ENCODE assay signal across 8 mouse cellular contexts in genomic region chr11:75047736-75048407, GRCm38 (mm10).
DNase-seq lines count a peak whose midpoint lies in the region; ATAC-seq and TF ChIP-seq lines count a peak whose summit lies in the region.

No protein-coding gene starts in this region.

- H3K4me2 ChIP-seq in forebrain, embryonic 15.5 days (replicated peaks), result no peak overlapping the region
- no peak overlapping the region for H3K4me2 ChIP-seq in forebrain, embryonic 12.5 days
- H3K4me2 ChIP-seq in midbrain, embryonic 14.5 days (ENCODE audit: low read length), result no peak overlapping the region
- H3K4me2 ChIP-seq in intestine, postnatal 0 days (replicated peaks; ENCODE audit: low read depth), result no peak overlapping the region
- H3K4me2 ChIP-seq in stomach, embryonic 16.5 days (ENCODE audit: low read depth, low read length), result peak overlapping the region; percentile 26; the same call in 1 of the 2 replicates

- no peak for DNase-seq in midbrain, embryonic 10.5 days (ENCODE audit: low spot score)
- no peak for DNase-seq in midbrain, embryonic 14.5 days
- no peak for DNase-seq in urinary bladder, postnatal 4 days (ENCODE audit: low spot score in 2 of 2)
- no peak for DNase-seq in urinary bladder, postnatal 14 days (ENCODE audit: low spot score)

- no peaks in the 10 kb centered on the region for H3K27me3 ChIP-seq in forebrain, embryonic 15.5 days
- H3K27me3 ChIP-seq in forebrain, embryonic 12.5 days, result no peaks in the 10 kb centered on the region
- H3K27me3 ChIP-seq in midbrain, embryonic 10.5 days (ENCODE audit: low read depth, poor library complexity, severe bottlenecking), result no peaks in the 10 kb centered on the region
- H3K27me3 ChIP-seq in midbrain, embryonic 14.5 days (ENCODE audit: control insufficient read depth, insufficient read depth, low read length), result no peaks in the 10 kb centered on the region
- H3K27me3 ChIP-seq in intestine, postnatal 0 days (replicated peaks; ENCODE audit: control insufficient read depth, insufficient read depth, low read length), result no peaks in the 10 kb centered on the region
- H3K27me3 ChIP-seq in stomach, embryonic 16.5 days (ENCODE audit: control insufficient read depth, insufficient read depth, low read length), result no peaks in the 10 kb centered on the region

- no peak overlapping the region for H3K4me3 ChIP-seq in forebrain, embryonic 15.5 days
- no peak overlapping the region for H3K4me3 ChIP-seq in forebrain, embryonic 12.5 days (replicated peaks)
- H3K4me3 ChIP-seq in midbrain, embryonic 10.5 days, result no peak overlapping the region
- no peak overlapping the region for H3K4me3 ChIP-seq in midbrain, embryonic 14.5 days (replicated peaks; ENCODE audit: low read depth, low read length)
- H3K4me3 ChIP-seq in intestine, postnatal 0 days (ENCODE audit: low read depth, low read length), result no peak overlapping the region
- H3K4me3 ChIP-seq in stomach, embryonic 16.5 days (replicated peaks; ENCODE audit: low read length), result no peak overlapping the region

- no peak overlapping the region for H3K9ac ChIP-seq in forebrain, embryonic 15.5 days (replicated peaks)
- H3K9ac ChIP-seq in forebrain, embryonic 12.5 days, result no peak overlapping the region
- no peak overlapping the region for H3K9ac ChIP-seq in midbrain, embryonic 14.5 days (replicated peaks; ENCODE audit: low read length)
- no peak overlapping the region for H3K9ac ChIP-seq in intestine, postnatal 0 days (ENCODE audit: low read depth, low read length)
- peak overlapping the region; percentile 52 for H3K9ac ChIP-seq in stomach, embryonic 16.5 days (ENCODE audit: low read length)

- no peak for ATAC-seq in forebrain, embryonic 15.5 days (replicated peaks)
- ATAC-seq in forebrain, embryonic 12.5 days (ENCODE audit: low FRiP score), result no peak
- ATAC-seq in midbrain, embryonic 14.5 days (ENCODE audit: low FRiP score, low TSS enrichment), result no peak
- ATAC-seq in intestine, postnatal 0 days, result no peak
- no peak for ATAC-seq in stomach, embryonic 16.5 days (ENCODE audit: insufficient read depth, low FRiP score)

- 88% methylated on average over 7 of the region's 7 CpGs for WGBS in forebrain, embryonic 15.5 days
- WGBS in forebrain, embryonic 12.5 days, result 87% methylated on average over 7 of the region's 7 CpGs
- WGBS in midbrain, embryonic 10.5 days, result 91% methylated on average over 7 of the region's 7 CpGs
- WGBS in midbrain, embryonic 14.5 days, result 88% methylated on average over 7 of the region's 7 CpGs
- 69% methylated on average over 7 of the region's 7 CpGs for WGBS in intestine, postnatal 0 days
- WGBS in stomach, embryonic 16.5 days, result 62% methylated on average over 7 of the region's 7 CpGs

- peaks cover 8% of the 10 kb centered on the region; the same call in 1 of the 2 replicates for H3K36me3 ChIP-seq in forebrain, embryonic 15.5 days
- H3K36me3 ChIP-seq in forebrain, embryonic 12.5 days (replicated peaks), result peaks cover 11% of the 10 kb centered on the region
- H3K36me3 ChIP-seq in midbrain, embryonic 10.5 days, result peaks cover 75% of the 10 kb centered on the region
- peaks cover 21% of the 10 kb centered on the region; the same call in 1 of the 2 replicates for H3K36me3 ChIP-seq in midbrain, embryonic 14.5 days (ENCODE audit: control insufficient read depth, insufficient read depth, low read length)
- peaks cover 12% of the 10 kb centered on the region; the same call in 1 of the 2 replicates for H3K36me3 ChIP-seq in intestine, postnatal 0 days (ENCODE audit: control insufficient read depth, insufficient read depth)
- no peaks in the 10 kb centered on the region for H3K36me3 ChIP-seq in stomach, embryonic 16.5 days (ENCODE audit: control insufficient read depth, insufficient read depth, low read length)

- H3K4me1 ChIP-seq in forebrain, embryonic 15.5 days, result peaks cover 10% of the 10 kb centered on the region
- peaks cover 4% of the 10 kb centered on the region; the same call in 1 of the 2 replicates for H3K4me1 ChIP-seq in forebrain, embryonic 12.5 days
- no peaks in the 10 kb centered on the region for H3K4me1 ChIP-seq in midbrain, embryonic 10.5 days
- H3K4me1 ChIP-seq in midbrain, embryonic 14.5 days (ENCODE audit: control insufficient read depth, insufficient read depth, low read length), result no peaks in the 10 kb centered on the region
- H3K4me1 ChIP-seq in intestine, postnatal 0 days (replicated peaks; ENCODE audit: control insufficient read depth, insufficient read depth, low read length), result peaks cover 17% of the 10 kb centered on the region
- peaks cover 67% of the 10 kb centered on the region for H3K4me1 ChIP-seq in stomach, embryonic 16.5 days (ENCODE audit: control insufficient read depth, insufficient read depth, low read length)

- TF ChIP-seq CTCF in intestine, postnatal 0 days (IDR thresholded peaks at IDR 0.05; ENCODE audit: low read depth), result no peak

- H3K9me3 ChIP-seq in forebrain, embryonic 15.5 days, result no peaks in the 10 kb centered on the region
- no peaks in the 10 kb centered on the region for H3K9me3 ChIP-seq in forebrain, embryonic 12.5 days
- no peaks in the 10 kb centered on the region for H3K9me3 ChIP-seq in midbrain, embryonic 10.5 days (replicated peaks)
- H3K9me3 ChIP-seq in midbrain, embryonic 14.5 days (ENCODE audit: control insufficient read depth, low read length), result no peaks in the 10 kb centered on the region
- H3K9me3 ChIP-seq in intestine, postnatal 0 days (ENCODE audit: control insufficient read depth), result no peaks in the 10 kb centered on the region
- no peaks in the 10 kb centered on the region for H3K9me3 ChIP-seq in stomach, embryonic 16.5 days (replicated peaks; ENCODE audit: control insufficient read depth, low read length)

- H3K27ac ChIP-seq in forebrain, embryonic 15.5 days (replicated peaks), result 0 out of 2 replicates have a peak overlapping the region, but pooled peaks have one; percentile 12
- no peak overlapping the region for H3K27ac ChIP-seq in forebrain, embryonic 12.5 days
- H3K27ac ChIP-seq in midbrain, embryonic 10.5 days (replicated peaks), result peak overlapping the region; percentile 23; the same call in 1 of the 2 replicates
- no peak overlapping the region for H3K27ac ChIP-seq in midbrain, embryonic 14.5 days (replicated peaks; ENCODE audit: low read depth, low read length)
- H3K27ac ChIP-seq in intestine, postnatal 0 days (ENCODE audit: low read depth, low read length), result peak overlapping the region; percentile 24; the same call in 1 of the 2 replicates
- peak overlapping the region; percentile 96 for H3K27ac ChIP-seq in stomach, embryonic 16.5 days (ENCODE audit: low read length)

Comparison
In these comparisons a context has a peak if more than half of its experiments do, and no peak if none do; other contexts are left out.
1. H3K27ac ChIP-seq: peak in forebrain, embryonic 15.5 days (single experiment), midbrain, embryonic 10.5 days (single experiment), intestine, postnatal 0 days (single experiment) and stomach, embryonic 16.5 days (single experiment); none in forebrain, embryonic 12.5 days (single experiment) and midbrain, embryonic 14.5 days (single experiment).